Mouse (Mus musculus): Measurements from ENCODE around the gene Zp3. TPM values are rescaled to one million over a fixed set of nuclear protein-coding genes. Genes with fewer than 3 reads are reported as not detected.

Zp3 gene
- polyA plus RNA-seq (2015; fragmentation: Nextera tagmentation; extraction: Ambion mirVana), result 0.34 and 0.45 TPM in 2 replicates

DNA sequence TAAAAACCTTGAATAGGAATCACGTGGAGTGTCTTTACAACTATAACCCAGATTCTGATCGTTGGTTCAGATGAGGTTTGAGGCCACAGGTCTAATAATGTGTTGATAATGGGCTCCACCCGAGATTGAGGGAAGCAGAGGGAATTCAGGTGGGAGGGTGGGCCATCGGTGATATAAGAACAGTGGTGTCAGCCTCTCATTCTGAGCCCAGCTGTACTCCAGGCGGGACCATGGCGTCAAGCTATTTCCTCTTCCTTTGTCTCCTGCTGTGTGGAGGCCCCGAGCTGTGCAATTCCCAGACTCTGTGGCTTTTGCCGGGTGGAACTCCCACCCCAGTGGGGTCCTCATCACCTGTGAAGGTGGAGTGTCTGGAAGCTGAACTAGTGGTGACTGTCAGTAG lies at the start of gene Zp3:
TSS of gene Zp3 (plus strand) at position 196 of the 400 bp plus-strand sequence.

DNA sequence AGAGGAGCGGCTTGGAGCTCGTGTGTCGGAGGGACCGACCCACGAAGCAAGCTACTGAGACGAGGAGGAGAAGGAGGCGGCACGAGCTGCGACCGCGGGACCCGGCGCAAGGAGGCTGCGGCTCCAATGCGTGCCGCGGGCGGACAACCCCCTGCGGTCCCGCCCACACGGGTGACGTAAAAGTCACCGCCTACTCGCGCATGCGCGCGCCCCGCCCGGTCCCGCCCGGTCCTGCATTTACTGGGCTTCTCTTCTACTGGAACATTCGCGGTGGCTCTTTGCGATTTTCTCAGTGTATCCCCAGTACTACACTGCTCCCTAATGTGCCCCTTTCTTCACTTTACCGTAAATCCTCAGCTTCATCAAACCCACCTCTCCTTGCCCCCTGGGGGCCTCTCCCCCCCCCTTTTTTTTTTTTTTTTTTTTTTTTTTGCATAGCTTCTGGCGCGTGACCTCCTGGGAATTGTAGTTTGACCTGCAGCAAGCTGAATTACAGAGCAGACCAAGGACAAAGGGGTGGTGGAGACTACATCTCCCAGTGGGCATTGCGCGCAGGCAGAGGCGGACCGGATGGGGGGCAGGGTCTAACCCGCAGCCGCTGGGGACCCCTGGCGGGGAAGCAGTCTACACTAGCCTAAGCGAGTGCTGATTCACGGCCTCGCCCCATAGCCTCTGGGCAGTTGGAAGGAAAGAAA lies 45.3 kb upstream of the Zp3 start, which contains the start of gene Ywhag:
TSS of gene Ywhag (minus strand) at position 136 of the 695 bp plus-strand sequence.

DNA sequence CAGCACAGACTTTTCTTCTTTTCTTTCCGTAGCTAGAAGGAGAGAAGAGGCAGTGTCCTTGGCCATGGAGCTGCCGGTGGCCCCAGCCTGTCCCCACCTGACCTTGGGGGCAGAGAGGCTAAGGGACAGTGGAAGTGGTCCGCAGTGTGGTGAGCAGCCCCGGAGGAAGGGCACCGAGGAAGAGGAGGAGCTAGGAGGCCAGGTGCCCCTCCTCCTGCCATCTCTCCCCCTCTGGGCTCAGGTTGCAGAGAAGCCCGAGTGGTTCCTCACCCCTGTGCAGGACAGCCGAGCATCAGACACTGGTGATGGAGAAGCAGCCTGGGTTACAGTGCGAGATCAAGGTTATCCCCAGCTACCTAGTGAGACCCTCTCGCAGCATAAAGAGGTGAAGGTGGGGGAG lies 5.5 kb upstream of the Zp3 start, which contains the start of gene Ssc4d:
TSS of gene Ssc4d (minus strand) at position 167 of the 400 bp plus-strand sequence.

DNA sequence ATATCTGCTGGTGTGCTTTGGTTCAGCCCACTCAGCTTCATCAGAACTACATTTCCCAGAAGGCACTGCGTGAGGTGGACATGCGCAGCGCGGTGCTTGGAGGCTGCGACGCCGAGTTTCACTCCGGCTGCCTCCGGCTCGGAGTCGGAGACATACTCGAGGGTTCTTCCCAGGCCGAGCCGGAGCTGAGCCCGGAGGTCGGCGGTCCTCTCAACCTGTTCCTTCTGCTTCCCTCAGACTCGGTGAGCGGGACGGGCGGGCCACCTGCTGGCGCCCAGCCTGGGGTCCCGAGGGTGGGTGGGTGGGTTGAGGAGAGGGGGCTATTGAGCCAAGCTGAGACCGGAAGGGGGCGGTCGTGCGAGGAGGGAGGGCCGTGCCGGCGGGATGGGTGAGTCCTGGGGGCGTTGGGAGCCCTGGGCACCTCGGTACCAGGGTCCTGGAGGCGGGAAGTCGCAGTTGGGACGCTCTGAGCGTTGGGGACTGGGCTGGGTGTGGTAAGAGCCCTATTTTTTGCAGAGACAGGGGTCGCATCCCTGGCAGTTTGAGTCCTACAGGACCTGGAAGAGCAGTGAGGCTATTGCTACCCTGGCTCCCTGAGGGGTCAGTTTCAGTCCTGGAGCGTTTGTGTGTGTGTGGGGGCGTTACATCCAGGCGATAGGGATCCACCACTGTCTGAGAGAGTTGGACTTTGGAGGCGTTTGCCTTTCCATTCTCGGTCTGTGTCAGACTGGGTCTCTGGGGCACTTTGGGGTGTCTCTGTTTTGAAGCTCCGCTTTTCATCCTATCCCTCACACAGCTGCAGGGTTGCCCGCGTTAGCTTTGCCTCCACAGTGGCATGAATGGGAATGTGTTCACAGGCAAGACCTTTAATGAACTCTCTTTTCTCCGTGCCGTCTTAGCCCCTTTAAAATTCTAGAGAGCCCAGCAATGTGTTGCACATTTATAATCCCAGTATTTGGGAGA lies 15.1 kb downstream of the Zp3 start, which contains the start of gene Dtx2:
TSS of gene Dtx2 (plus strand) at position 76 of the 963 bp plus-strand sequence.

Other genes starting within 250 kb of the Zp3 start
- 75.4 and 76.1 TPM in 2 replicates for gene Tmem120a, start 235.7 kb upstream of the Zp3 start, polyA plus RNA-seq (2015; fragmentation: Nextera tagmentation; extraction: Ambion mirVana)
- 0.52 and 0.57 TPM in 2 replicates for gene Styxl1, start 201.7 kb upstream of the Zp3 start, polyA plus RNA-seq (2015; fragmentation: Nextera tagmentation; extraction: Ambion mirVana)
- gene Mdh2, start 201.6 kb upstream of the Zp3 start, polyA plus RNA-seq (2015; fragmentation: Nextera tagmentation; extraction: Ambion mirVana), result 780 and 785 TPM in 2 replicates
- 61.2 and 76.3 TPM in 2 replicates for gene Srrm3, start 173.2 kb upstream of the Zp3 start, polyA plus RNA-seq (2015; fragmentation: Nextera tagmentation; extraction: Ambion mirVana)
- 39.9 and 63.0 TPM in 2 replicates for gene Hspb1, start 92.2 kb upstream of the Zp3 start, polyA plus RNA-seq (2015; fragmentation: Nextera tagmentation; extraction: Ambion mirVana)
- 658 and 779 TPM in 2 replicates for gene Ywhag, start 45.5 kb upstream of the Zp3 start, polyA plus RNA-seq (2015; fragmentation: Nextera tagmentation; extraction: Ambion mirVana)
- 2.6 and 3.0 TPM in 2 replicates for gene Ssc4d, start 5.6 kb upstream of the Zp3 start, polyA plus RNA-seq (2015; fragmentation: Nextera tagmentation; extraction: Ambion mirVana)
- gene Dtx2, start 14.7 kb downstream of the Zp3 start, polyA plus RNA-seq (2015; fragmentation: Nextera tagmentation; extraction: Ambion mirVana), result 15.7 and 18.5 TPM in 2 replicates
- gene Upk3b, start 58.4 kb downstream of the Zp3 start, polyA plus RNA-seq (2015; fragmentation: Nextera tagmentation; extraction: Ambion mirVana), result 0.04 TPM in 1 of 2 replicates, not detected in the other
- 0.14 TPM in 1 of 2 replicates, not detected in the other for gene Upk3bl, start 74.4 kb downstream of the Zp3 start, polyA plus RNA-seq (2015; fragmentation: Nextera tagmentation; extraction: Ambion mirVana)
- 17.8 and 20.2 TPM in 2 replicates for gene Rasa4, start 103.8 kb downstream of the Zp3 start, polyA plus RNA-seq (2015; fragmentation: Nextera tagmentation; extraction: Ambion mirVana)
- 237 and 239 TPM in 2 replicates for gene Polr2j, start 136.5 kb downstream of the Zp3 start, polyA plus RNA-seq (2015; fragmentation: Nextera tagmentation; extraction: Ambion mirVana)
- gene Lrwd1, start 156.0 kb downstream of the Zp3 start, polyA plus RNA-seq (2015; fragmentation: Nextera tagmentation; extraction: Ambion mirVana), result 17.4 and 18.3 TPM in 2 replicates
- 15.2 and 17.8 TPM in 2 replicates for gene Alkbh4, start 156.0 kb downstream of the Zp3 start, polyA plus RNA-seq (2015; fragmentation: Nextera tagmentation; extraction: Ambion mirVana)
- 57.6 and 58.3 TPM in 2 replicates for gene Orai2, start 190.6 kb downstream of the Zp3 start, polyA plus RNA-seq (2015; fragmentation: Nextera tagmentation; extraction: Ambion mirVana)
- gene Prkrip1, start 218.9 kb downstream of the Zp3 start, polyA plus RNA-seq (2015; fragmentation: Nextera tagmentation; extraction: Ambion mirVana), result 52.6 and 53.3 TPM in 2 replicates